Mouse (Mus musculus): ENCODE measurements around the gene Plb1. TPM values are rescaled to one million over a fixed set of nuclear protein-coding genes. Genes with fewer than 3 reads are reported as not detected.

Plb1 gene
- polyA plus RNA-seq, 1 experiment: not detected

- Histone ChIP-seq H3K4me3 (replicated peaks; ENCODE audit: control insufficient read depth, low read depth, low read length) (no peak overlapping the region), H3K4me1 (ENCODE audit: control insufficient read depth, insufficient read depth, low read length) (peaks cover 15% of the 10 kb centered on the region), H3K27ac (ENCODE audit: control insufficient read depth, insufficient read depth, low read depth, low read length, poor library complexity) (peak overlapping the region; percentile 25; the same call in 1 of the 2 replicates)
- WGBS: 6% methylated on average over 3 of the region's 3 CpGs
- TF ChIP-seq CTCF (IDR thresholded peaks at IDR 0.05; ENCODE audit: control insufficient read depth, insufficient read depth, low read length): no peak
- TF ChIP-seq POLR2A (IDR thresholded peaks at IDR 0.05; ENCODE audit: borderline replicate concordance, control insufficient read depth, low read depth, low read length): no peak
These were observed 178.6 kb downstream of the Plb1 start for GRCm38 (mm10) chr5:32410954-32411688.

DNA sequence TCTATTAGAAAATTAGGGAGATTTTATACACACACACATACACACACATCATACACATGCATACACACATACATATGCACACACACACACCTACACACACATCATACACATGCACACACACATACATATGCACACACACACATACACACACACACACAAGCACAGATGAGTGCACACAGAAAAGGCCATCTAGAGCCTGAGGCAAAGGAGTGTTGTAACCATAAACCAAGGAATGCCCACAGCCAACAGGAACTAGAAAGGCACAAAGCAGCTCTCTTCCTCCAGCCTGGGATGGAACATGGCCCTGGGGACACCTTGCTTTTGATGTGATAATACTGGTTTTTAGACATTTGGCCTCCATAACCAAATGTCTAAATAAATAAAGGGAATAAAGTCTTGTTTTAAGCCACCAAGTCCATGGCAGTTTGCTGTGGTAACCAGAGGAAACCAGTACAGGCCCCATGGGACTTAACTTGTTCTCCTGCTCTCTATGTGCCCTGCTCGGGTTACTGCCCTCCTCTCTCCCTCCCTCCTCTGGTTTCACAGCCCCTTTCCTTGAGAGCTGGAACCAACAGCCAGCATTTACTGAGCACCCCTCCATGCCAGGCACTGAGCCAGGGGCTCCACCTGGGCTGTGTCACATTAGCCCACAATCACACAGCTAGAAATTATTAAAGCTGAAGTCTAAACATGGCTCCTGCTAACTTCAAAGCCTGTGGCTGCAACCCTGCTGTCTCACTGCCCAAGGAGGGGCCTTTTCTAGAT lies 179.9 kb downstream of the Plb1 start:
- Histone ChIP-seq H3K4me3 (replicated peaks; ENCODE audit: control insufficient read depth, low read depth, low read length) (no peak overlapping the region), H3K27ac (ENCODE audit: control insufficient read depth, insufficient read depth, low read depth, low read length, poor library complexity) (peak overlapping the region; percentile 42), H3K4me1 (ENCODE audit: control insufficient read depth, insufficient read depth, low read length) (peaks cover 15% of the 10 kb centered on the region)
- TF ChIP-seq CTCF (IDR thresholded peaks at IDR 0.05; ENCODE audit: control insufficient read depth, insufficient read depth, low read length): no peak
- WGBS: 10% methylated on average over 1 of the region's 1 CpGs

DNA sequence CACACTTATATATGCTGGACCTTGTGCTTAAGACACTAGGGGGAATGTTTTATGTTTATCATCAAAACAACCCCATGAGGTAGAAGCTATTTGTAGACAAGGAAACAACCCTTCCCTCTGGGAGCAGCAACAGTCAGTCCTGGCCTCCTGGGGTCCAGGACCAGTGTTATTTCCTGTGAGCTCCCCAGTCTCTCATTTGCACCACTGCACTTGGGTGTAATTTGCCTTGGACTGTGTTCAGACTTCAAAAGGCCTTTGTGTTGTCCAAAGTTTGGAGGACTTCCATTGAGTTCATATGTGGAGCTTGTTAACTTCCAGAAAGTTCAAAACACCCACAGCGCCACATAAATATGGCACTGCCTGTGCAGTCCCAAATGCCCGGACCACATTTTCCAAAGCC lies 180.6 kb downstream of the Plb1 start:
- peaks cover 15% of the 10 kb centered on the region for H3K4me1 ChIP-seq (ENCODE audit: control insufficient read depth, insufficient read depth, low read length)
- TF ChIP-seq POLR2A (IDR thresholded peaks at IDR 0.05; ENCODE audit: borderline replicate concordance, control insufficient read depth, low read depth, low read length) (no peak), CTCF (IDR thresholded peaks at IDR 0.05; ENCODE audit: control insufficient read depth, insufficient read depth, low read length) (no peak)
- 0 out of 2 replicates have a peak overlapping the region, but pooled peaks have one; percentile 20 for H3K27ac ChIP-seq (ENCODE audit: control insufficient read depth, insufficient read depth, low read depth, low read length, poor library complexity)
- 76% methylated on average over 2 of the region's 2 CpGs for WGBS
- no peak overlapping the region for H3K4me3 ChIP-seq (replicated peaks; ENCODE audit: control insufficient read depth, low read depth, low read length)

GRCm38 (mm10) chr5:32413569-32413968 lies 181.1 kb downstream of the Plb1 start:
- H3K4me1 ChIP-seq (ENCODE audit: control insufficient read depth, insufficient read depth, low read length): peaks cover 15% of the 10 kb centered on the region
- TF ChIP-seq CTCF (IDR thresholded peaks at IDR 0.05; ENCODE audit: control insufficient read depth, insufficient read depth, low read length): no peak
- no peak for TF ChIP-seq POLR2A (IDR thresholded peaks at IDR 0.05; ENCODE audit: borderline replicate concordance, control insufficient read depth, low read depth, low read length)
- H3K4me3 ChIP-seq (replicated peaks; ENCODE audit: control insufficient read depth, low read depth, low read length): no peak overlapping the region
- 71% methylated on average over 2 of the region's 2 CpGs for WGBS
- H3K27ac ChIP-seq (ENCODE audit: control insufficient read depth, insufficient read depth, low read depth, low read length, poor library complexity): no peak overlapping the region

- Histone ChIP-seq H3K27ac (ENCODE audit: control insufficient read depth, insufficient read depth, low read depth, low read length, poor library complexity) (0 out of 2 replicates have a peak overlapping the region, but pooled peaks have one; percentile 11), H3K4me3 (replicated peaks; ENCODE audit: control insufficient read depth, low read depth, low read length) (no peak overlapping the region), H3K4me1 (ENCODE audit: control insufficient read depth, insufficient read depth, low read length) (peaks cover 13% of the 10 kb centered on the region)
- WGBS: 74% methylated on average over 5 of the region's 5 CpGs
- TF ChIP-seq POLR2A (IDR thresholded peaks at IDR 0.05; ENCODE audit: borderline replicate concordance, control insufficient read depth, low read depth, low read length): no peak
- TF ChIP-seq CTCF (IDR thresholded peaks at IDR 0.05; ENCODE audit: control insufficient read depth, insufficient read depth, low read length): no peak
These were observed 182.0 kb downstream of the Plb1 start for GRCm38 (mm10) chr5:32414461-32414985.

DNA sequence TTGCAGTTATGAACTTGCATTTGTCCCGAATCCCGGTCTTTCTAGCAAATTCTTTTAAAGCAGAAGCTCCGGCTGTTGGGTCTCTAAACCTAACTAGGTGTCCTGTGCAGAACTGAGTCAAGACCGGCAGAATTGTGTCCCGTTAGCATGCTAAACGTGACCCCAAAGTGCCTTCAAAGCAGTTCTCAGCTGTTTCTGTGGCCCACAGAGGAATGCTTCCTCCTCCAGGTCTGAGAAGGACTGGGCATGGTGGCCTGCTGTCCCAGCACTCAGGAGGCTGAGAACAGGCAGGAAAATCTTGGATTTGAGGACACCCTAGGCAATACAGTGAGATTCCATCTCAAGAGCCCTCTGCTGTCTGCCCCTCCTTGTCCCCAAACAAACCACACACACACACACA lies 183.0 kb downstream of the Plb1 start:
- WGBS: 82% methylated on average over 6 of the region's 6 CpGs
- no peak for TF ChIP-seq CTCF (IDR thresholded peaks at IDR 0.05; ENCODE audit: control insufficient read depth, insufficient read depth, low read length)
- no peak for TF ChIP-seq POLR2A (IDR thresholded peaks at IDR 0.05; ENCODE audit: borderline replicate concordance, control insufficient read depth, low read depth, low read length)

More for the DNA sequence above, 183.0 kb downstream of the Plb1 start:
- peaks cover 12% of the 10 kb centered on the region for H3K4me1 ChIP-seq (ENCODE audit: control insufficient read depth, insufficient read depth, low read length)
- no peak overlapping the region for H3K4me3 ChIP-seq (replicated peaks; ENCODE audit: control insufficient read depth, low read depth, low read length)
- no peak overlapping the region for H3K27ac ChIP-seq (ENCODE audit: control insufficient read depth, insufficient read depth, low read depth, low read length, poor library complexity)

Other genes with a start within 250 kb of the Plb1 start
- gene Fosl2, start 96.9 kb upstream of the Plb1 start, polyA plus RNA-seq (2011; ENCODE audit: insufficient read depth, insufficient read length, low replicate concordance, missing spikeins): 8.9 and 19.6 TPM in 2 replicates
- gene Ppp1cb, start 226.1 kb downstream of the Plb1 start, polyA plus RNA-seq (2011; ENCODE audit: insufficient read depth, insufficient read length, low replicate concordance, missing spikeins): 222 and 285 TPM in 2 replicates

Data from bone marrow, adult 2 months (tissue).